Mouse (Mus musculus) spleen, adult 2 months (tissue): ENCODE data around the gene Ccdc84.

Experiments
- CTCF ChIP-seq: fragments of 200-500 bp; IDR thresholded peaks from 2 replicates; pipeline ENCODE4 v1.5.1; 2011; ENCODE audit warnings: mild to moderate bottlenecking, inconsistent platforms; ENCODE audit not compliant: insufficient read depth, insufficient read length, insufficient replicate concordance; ENCODE audit errors: extremely low read depth
- POLR2A ChIP-seq: fragments of 200-500 bp; IDR thresholded peaks from 2 replicates; pipeline ENCODE4 v1.6.1; 2011; ENCODE audit warnings: low read depth, low read length, inconsistent platforms

- no peak for TF ChIP-seq POLR2A
- no peak for TF ChIP-seq CTCF
Measured at GRCm38 (mm10) chr9:44417156-44417891, 1.0 kb downstream of the Ccdc84 start.
